Mouse (Mus musculus) testis, postnatal 14 days (tissue): Measurements from ENCODE around the gene Kcnv2.

ENCODE experiments used
- DNase-seq: peaks from one replicate; pipeline ENCODE4 v3.0.0; 2021; ENCODE audit warnings: low spot score

Kcnv2 gene

DNA sequence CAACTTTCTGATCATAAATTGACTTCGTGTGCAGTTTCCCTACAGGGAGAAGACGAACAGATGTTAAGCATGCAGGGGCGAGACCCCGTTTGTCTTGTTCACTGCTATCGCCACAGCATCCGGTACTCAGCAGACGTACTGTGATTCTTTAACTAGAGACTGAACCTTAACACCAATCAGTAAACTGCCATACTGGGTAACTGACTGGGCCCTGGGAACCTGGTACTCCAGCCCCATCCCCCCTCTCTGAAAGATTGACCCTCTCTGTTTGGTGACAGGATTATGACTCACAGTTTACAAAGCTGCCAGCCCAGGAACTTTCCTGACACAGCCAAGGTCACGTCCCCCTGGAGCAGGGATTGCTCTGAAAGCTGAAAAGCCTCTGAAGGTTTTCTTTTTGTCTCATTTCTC lies 42.1 kb downstream of the Kcnv2 start:
- DNase-seq = peak; percentile 5

DNA sequence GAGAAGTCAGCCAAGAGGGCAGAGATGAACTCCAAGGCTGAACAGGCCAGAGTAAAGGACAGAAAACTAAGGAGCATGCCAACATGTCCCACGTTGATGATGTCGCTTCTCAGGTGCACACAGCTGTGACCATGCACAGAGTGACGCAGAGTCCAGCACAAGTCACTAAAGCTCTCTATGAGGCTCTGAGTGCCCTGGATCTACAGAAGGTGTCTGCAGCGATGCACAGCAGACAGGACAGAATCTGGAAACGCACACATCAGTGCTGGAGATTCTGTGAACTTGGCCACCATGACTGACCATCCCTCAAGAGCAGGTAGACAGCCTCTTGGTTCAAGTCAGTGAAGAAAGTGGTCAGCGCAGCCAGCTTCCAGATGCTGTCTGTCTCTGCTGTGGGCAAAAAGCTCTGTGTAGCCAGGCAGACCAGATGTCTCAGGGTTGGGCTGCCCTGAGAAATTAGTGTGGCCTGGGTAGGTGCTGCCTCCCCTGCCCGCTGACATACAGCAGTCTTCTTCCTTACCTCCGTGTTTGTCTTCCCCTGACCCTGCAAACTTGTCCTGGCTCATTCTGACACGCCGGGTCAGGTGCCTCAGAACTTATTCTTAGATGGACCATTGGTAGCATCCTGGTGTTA lies 43.8 kb downstream of the Kcnv2 start:
- DNase-seq = no peak

DNA sequence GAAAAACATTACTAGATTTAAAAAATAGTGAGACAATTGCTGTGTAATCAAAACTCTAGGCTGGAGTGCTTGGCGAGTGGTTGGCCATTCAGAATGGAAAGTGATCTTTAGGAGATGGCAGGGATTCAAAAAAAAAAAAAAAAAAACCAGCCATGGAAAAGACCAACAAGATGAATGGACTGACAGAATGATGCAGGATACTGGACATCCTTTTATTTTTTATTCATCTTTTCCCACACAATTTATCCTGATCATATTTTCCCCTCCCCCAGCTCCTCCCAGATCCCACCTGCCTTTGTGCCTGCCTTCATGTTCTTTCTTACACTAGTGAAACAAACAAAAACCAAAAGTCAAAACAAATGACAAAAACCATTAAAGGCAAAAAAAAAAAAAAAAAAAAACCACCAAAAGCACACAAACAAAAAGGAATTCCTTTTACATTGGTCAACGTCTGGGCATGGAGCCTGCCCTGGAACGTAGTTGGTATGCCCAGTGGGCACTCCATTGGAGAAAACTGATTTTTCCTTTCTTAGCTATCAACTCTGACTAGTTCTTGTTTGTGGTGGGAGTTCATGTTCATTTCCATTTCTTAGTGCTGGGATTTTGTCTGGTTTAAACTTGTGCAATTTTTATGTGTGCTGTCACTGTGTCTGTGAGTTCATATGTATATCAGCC lies 47.2 kb downstream of the Kcnv2 start:
- DNase-seq = no peak

DNA sequence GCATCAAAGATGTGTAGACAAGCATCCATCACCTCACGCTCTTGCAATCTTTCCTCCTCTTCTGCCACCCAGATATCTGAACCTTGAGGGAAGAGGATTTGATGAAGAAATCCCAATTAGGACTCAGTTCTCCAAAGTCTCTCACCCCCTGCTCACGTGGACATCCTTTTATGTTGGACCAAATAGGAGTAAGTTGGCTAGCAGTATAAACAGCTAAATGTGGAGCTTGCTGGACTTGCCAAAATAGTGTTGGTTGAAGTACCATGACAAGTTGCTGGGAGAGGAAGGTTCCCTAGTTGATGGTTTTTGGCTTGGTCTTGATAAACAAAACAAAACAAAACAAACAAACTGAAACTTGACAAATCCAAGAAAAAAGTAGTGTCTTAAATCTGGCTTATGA lies 47.8 kb downstream of the Kcnv2 start:
- DNase-seq = no peak

DNA sequence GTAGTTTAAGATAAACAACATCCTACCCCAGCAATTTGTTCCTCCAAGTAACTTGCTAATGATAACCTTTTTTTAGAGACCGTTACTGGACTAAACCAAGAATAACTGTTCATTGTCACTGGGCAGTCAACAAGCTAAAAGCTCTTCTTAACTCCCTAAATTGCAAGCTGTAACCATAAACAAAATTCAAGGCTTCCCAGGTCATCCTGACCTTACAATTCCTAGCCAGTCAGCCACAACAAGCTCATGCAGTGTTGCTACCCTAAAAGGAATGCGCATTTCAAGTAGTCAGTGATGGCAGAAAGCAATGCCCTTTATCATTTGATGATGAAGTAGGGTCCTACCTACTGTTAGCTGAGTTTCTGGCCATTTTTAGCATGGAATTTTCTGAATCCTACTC lies 48.4 kb downstream of the Kcnv2 start:
- DNase-seq = no peak

DNA sequence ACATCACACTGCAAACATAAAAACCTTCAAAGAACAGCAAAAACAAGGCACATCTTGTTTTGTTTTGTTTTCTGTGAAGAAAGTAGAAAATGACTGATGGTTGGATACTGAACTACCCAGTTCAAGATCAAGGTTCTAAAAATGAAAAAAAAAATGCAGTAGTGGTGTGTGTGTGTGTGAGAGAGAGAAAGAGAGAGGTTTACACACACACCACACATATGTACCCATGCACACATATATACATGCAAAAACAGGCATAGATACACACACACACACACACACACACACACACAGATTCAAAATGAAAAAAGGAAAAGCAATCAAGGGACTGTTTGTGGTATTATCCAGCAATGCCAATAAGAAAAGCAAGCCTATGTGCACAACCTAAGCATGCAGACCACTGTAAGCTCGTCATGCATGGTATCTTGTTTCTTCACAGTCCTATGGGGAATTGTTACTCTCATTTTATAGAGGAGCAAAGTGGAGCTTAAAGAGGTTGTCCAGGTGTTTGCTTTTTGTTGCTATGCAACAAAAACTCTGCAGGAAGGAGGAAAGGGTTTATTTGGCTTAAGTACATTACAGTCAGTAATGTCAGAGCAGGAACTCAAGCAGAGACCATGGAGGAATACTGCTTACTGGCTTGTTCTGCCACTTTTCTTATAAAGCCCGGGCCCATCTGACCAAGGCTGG lies 57.5 kb downstream of the Kcnv2 start:
- no peak for DNase-seq

DNA sequence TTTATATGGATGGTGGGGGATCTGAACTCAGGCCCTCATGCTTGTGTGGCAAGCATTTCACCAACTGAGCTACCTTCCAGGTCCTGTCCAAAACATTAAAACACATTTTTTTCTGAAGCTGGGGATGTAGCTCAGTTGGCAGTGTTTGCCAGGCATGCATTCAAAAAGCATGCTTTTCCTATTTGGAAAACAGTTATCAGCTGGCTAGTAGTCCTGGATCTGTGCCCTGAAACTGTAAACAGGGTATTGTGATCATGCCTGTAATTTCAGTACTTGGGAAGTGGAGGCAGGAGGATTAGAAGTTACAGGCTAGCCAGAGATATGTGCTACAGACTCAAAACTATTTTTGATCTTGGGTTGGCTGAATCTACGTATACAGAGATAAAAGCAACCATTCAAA lies 59.7 kb downstream of the Kcnv2 start:
- no peak for DNase-seq

DNA sequence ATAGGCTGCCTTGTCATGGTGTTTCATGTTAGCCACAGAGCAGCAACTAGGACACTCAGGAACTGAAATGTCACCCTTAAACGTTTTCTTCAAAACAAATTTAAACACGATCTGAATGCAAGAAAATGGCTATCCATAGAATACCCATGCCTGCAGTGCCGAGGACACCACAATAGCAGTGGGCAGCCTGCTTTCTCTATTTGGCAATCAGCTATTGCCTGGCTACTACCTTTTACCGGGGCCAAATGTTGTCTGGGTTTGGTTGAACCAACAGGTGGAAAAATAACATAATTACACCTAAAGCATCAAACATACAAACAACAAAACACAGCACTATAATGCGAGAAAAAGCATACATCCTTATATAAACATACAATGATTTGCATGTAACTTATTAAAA lies 60.9 kb downstream of the Kcnv2 start:
- no peak for DNase-seq

DNA sequence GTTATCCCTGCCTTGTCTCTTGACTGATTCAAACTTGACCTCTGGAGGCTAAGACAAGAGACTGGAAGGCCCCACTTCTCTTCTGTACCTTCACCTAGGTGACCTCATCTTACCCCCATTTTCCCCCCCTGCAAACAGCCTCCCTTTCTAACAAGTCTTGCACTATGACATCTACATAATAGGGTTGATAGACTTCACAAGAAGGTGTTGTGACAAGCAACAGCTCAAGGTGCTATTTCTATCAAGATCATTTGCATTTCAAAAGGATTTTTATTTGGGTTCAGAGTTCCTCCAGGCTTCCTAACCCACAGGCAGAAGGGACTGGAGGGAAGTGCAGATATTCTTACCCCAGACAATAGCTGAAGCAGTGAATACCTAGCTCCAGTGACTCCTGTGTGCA lies 62.9 kb downstream of the Kcnv2 start:
- DNase-seq = no peak
